Mouse (Mus musculus): ENCODE measurements around the gene Cpsf6. TPM values are rescaled to one million over a fixed set of nuclear protein-coding genes. Genes with fewer than 3 reads are reported as not detected.
"Not testable (repeated sequence)": the region's sequence is repeated elsewhere in the genome, so short reads cannot be mapped to it uniquely, and the experiment has no call there.

Gene Cpsf6
- total RNA-seq, 2 experiments from 2014 or later, result 79.2 to 83.6 TPM

- ATAC-seq (replicated peaks; ENCODE audit: low FRiP score, poor library complexity, severe bottlenecking), result peak; percentile 59; the same call in 1 of the 2 replicates
These were observed 22.9 kb upstream of the Cpsf6 start for GRCm38 (mm10) chr10:117402403-117403333.

DNA sequence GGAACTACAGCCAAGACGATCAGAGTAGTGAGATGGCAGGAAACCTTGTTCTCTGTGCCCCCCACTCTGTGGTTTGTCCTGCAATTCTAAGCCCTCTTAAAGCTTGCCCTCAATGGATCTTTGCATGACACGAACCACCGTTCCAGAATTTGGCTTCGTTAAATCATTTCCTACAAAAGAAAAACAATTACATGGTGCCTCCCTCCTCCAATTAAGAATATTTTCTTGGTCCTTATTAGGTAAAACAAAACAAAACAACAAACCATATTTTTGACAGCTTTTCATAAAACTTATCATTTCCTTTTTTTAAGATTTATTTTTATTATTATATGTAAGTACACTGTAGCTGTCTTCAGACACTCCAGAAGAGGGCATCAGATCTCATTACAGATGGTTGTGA lies 21.5 kb upstream of the Cpsf6 start:
- ATAC-seq (replicated peaks; ENCODE audit: low FRiP score, poor library complexity, severe bottlenecking), result no peak

DNA sequence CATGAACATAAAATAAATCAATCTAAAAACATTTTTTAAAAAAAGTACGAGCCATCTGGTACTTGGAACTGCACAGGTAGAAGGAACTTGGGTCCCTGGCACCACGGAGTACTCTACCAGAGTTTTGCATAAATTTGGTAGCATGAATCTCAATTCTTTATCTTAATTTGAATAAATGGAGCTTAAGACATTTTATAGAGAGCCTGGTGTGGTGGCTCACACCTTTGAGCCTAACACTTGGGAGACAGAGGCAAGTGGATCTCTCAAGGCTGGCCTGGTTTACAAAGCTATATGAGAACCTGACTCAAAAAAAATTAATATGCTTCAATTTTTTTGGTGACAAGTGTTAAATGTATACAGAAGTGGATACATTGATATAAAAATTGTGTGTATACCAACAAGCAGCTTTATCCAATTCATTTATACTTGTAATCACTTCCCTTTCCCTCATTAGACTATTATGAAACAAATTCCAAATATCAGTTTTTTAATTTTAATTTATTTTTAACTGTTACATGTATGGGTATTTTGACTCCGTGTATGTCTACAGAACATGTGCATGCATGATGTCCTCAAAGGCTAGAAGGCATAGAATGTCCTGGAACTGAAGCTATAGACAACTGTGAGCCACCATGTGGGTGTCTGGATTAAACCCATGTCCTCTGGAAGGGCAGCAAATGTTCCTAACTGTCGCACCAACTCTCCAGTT lies 20.6 kb upstream of the Cpsf6 start:
- no peak for ATAC-seq (replicated peaks; ENCODE audit: low FRiP score, poor library complexity, severe bottlenecking)

- ATAC-seq (replicated peaks; ENCODE audit: low FRiP score, poor library complexity, severe bottlenecking), result no peak
These were observed 20.0 kb upstream of the Cpsf6 start for GRCm38 (mm10) chr10:117399839-117400238.

DNA sequence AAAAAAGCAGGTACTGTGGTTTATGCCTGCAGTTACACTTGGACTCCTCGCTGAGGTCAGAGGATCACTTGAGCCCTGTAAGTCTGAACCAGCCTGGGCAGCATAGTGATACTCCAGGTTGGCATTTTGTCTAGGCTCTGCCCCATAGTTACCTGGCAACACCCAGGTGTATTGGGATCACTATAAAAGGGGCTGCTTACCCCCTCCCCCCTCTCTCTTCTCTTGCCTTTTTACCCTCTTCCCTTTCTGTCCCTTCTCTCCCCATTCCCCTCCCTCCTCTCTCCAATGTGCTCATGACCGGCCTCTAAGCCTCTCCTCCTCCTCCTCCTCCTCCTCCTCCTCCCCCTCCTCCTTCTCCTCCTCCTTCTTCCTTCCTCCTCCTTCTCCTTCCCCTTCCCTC lies 19.4 kb upstream of the Cpsf6 start:
- no peak for ATAC-seq (replicated peaks; ENCODE audit: low FRiP score, poor library complexity, severe bottlenecking)

DNA sequence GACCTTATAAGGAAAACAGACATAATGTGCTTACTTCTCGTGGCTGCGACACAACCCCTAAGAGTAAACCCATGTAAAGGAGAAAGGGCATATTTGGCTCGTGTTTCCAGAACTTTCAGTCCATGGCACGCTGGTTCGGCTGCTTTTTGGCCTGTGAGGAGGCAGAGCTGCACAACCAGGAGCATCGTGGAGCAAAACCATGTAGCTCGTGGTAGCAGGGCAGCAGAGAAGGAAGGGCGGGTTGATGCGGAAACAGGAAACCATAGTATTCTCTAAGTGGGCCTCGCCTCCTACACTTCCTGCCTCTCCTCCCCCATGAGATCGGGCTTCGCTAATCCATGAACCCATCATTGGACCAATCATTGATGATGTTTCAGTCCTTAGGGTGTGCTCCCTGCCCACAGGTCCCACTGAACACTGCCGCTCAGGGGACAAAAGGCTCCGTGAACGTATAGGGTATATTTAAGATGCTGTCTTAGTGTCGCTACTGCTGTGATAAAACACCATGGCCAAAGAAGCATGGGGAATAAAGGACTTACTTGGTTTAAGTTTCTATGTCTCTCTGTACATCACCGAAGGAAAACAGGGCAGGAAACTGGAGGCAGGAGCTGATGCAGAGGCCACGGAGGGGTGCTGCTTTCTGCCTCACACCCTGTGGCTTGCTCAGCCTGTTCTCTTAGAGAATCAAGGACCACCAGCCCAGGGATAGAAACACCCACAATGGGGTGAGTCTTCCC lies 18.4 kb upstream of the Cpsf6 start:
- no peak for ATAC-seq (replicated peaks; ENCODE audit: low FRiP score, poor library complexity, severe bottlenecking)

- no peak for ATAC-seq (replicated peaks; ENCODE audit: low FRiP score, poor library complexity, severe bottlenecking)
These were observed 17.4 kb upstream of the Cpsf6 start for GRCm38 (mm10) chr10:117397106-117397625.

- ATAC-seq (replicated peaks; ENCODE audit: low FRiP score, poor library complexity, severe bottlenecking), result no peak
These were observed 16.7 kb upstream of the Cpsf6 start for GRCm38 (mm10) chr10:117396386-117397048.

GRCm38 (mm10) chr10:117395801-117396200 lies 16.0 kb upstream of the Cpsf6 start:
- ATAC-seq (replicated peaks; ENCODE audit: low FRiP score, poor library complexity, severe bottlenecking), result no peak

GRCm38 (mm10) chr10:117394738-117395550 lies 15.1 kb upstream of the Cpsf6 start:
- no peak for ATAC-seq (replicated peaks; ENCODE audit: low FRiP score, poor library complexity, severe bottlenecking)

GRCm38 (mm10) chr10:117393891-117394395 lies 14.1 kb upstream of the Cpsf6 start:
- ATAC-seq (replicated peaks; ENCODE audit: low FRiP score, poor library complexity, severe bottlenecking), result no peak

GRCm38 (mm10) chr10:117393196-117393890 lies 13.5 kb upstream of the Cpsf6 start:
- ATAC-seq (replicated peaks; ENCODE audit: low FRiP score, poor library complexity, severe bottlenecking), result no peak

GRCm38 (mm10) chr10:117392832-117393195 lies 13.0 kb upstream of the Cpsf6 start:
- ATAC-seq (replicated peaks; ENCODE audit: low FRiP score, poor library complexity, severe bottlenecking), result no peak

GRCm38 (mm10) chr10:117392397-117392796 lies 12.6 kb upstream of the Cpsf6 start:
- ATAC-seq (replicated peaks; ENCODE audit: low FRiP score, poor library complexity, severe bottlenecking), result not testable (repeated sequence)

- ATAC-seq (replicated peaks; ENCODE audit: low FRiP score, poor library complexity, severe bottlenecking), result no peak
These were observed 12.0 kb upstream of the Cpsf6 start for GRCm38 (mm10) chr10:117391801-117392200.

- no peak for ATAC-seq (replicated peaks; ENCODE audit: low FRiP score, poor library complexity, severe bottlenecking)
These were observed 11.2 kb upstream of the Cpsf6 start for GRCm38 (mm10) chr10:117391057-117391456.

- no peak for ATAC-seq (replicated peaks; ENCODE audit: low FRiP score, poor library complexity, severe bottlenecking)
These were observed 10.4 kb upstream of the Cpsf6 start for GRCm38 (mm10) chr10:117389904-117390875.
